Mouse (Mus musculus): ENCODE measurements at regions not wholly inside any gene's neighbourhood (a gene's known extent, or its start where the extent isn't known, plus 50 kb on each side); places are given as distances from the start of the nearest gene placed in this dataset.

DNA sequence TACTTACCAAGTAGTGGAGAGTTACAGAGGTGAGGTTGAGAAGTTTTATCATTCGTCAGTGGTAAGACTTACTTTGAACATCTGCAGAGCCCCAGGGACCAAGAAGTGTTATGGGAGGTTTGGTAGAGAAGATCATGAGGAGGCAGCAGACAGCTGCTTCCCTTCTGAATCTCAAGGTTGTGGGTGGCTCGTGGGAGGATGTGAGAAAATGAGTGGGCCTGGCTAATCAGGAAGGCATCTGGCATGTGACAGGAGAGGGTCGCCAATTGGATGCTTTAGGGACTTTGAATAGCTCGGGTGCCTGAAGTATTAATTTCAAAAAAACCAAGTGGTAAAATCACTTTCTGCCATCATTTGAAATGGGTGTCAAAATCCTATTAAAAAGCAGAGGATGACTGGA lies 258.9 kb downstream of the Sqor start:
- Histone ChIP-seq H3K4me1 (ENCODE audit: control insufficient read depth, insufficient read depth, low read length) (no peaks in the 10 kb centered on the region), H3K4me3 (replicated peaks; ENCODE audit: insufficient read depth, low read depth, low read length) (no peak overlapping the region), H3K27ac (ENCODE audit: insufficient read depth, low read length) (no peak overlapping the region), H3K27me3 (ENCODE audit: control insufficient read depth, insufficient read depth, low read length) (no peaks in the 10 kb centered on the region)
- DNase-seq = no peak
- no peak for TF ChIP-seq POLR2A (IDR thresholded peaks at IDR 0.05; ENCODE audit: borderline replicate concordance, insufficient read depth, low read length)
- TF ChIP-seq CTCF (IDR thresholded peaks at IDR 0.05; ENCODE audit: borderline replicate concordance, insufficient read depth, low read depth, low read length) = no peak
- 39% methylated on average over 4 of the region's 4 CpGs for WGBS

DNA sequence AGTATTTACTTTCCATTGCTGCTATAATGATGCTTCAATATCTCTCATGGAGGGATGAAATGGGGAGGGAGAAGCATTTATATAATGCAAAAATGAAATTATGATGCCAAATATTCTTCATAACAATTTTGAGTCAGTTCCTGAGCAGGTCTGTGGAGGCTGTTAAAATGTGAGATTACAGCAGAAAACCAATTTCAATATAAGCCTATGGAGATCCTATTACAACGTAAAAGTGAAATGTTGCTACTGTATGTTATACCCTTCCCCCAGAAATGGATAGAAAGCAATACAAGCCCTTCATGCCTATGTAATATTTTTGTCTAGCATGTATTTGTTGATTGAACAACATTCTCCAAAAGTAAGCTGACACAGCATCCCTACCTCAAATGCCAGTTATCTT lies 259.3 kb downstream of the Sqor start:
- 94% methylated on average over 1 of the region's 1 CpGs for WGBS
- Histone ChIP-seq H3K4me3 (replicated peaks; ENCODE audit: insufficient read depth, low read depth, low read length) (no peak overlapping the region), H3K27ac (ENCODE audit: insufficient read depth, low read length) (no peak overlapping the region), H3K27me3 (ENCODE audit: control insufficient read depth, insufficient read depth, low read length) (no peaks in the 10 kb centered on the region), H3K4me1 (ENCODE audit: control insufficient read depth, insufficient read depth, low read length) (no peaks in the 10 kb centered on the region)
- TF ChIP-seq CTCF (IDR thresholded peaks at IDR 0.05; ENCODE audit: borderline replicate concordance, insufficient read depth, low read depth, low read length) = no peak
- no peak for TF ChIP-seq POLR2A (IDR thresholded peaks at IDR 0.05; ENCODE audit: borderline replicate concordance, insufficient read depth, low read length)
- DNase-seq = no peak

DNA sequence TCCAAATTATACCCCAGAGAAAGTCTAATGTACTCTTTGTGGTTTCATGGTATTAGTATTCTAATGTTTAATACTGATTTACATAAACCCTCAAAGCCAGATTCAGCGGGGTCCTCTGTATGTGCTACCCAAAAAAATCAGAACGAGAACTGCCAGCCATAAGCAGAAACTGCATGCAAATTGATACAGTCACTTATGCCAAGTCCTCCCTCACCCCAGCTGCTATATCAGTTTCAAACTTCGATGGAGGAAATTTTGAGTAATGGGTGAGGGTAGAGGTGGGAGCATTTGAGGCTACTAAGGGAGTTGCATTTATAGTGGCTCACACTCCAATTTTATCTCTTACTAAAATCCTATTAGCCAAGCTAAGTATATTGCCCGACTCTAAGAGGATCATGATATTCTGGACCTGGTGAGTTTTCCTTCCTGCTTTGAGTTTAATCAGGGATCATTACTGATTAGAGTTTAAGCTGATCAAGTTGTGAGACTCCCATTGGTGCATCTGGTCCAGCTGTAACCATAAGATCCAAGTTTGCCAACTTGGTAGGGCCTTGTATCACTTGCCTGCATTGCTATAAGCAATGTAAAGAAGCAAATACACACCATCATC lies 260.0 kb downstream of the Sqor start:
- Histone ChIP-seq H3K4me3 (replicated peaks; ENCODE audit: insufficient read depth, low read depth, low read length) (no peak overlapping the region), H3K4me1 (ENCODE audit: control insufficient read depth, insufficient read depth, low read length) (no peaks in the 10 kb centered on the region), H3K27me3 (ENCODE audit: control insufficient read depth, insufficient read depth, low read length) (no peaks in the 10 kb centered on the region), H3K27ac (ENCODE audit: insufficient read depth, low read length) (no peak overlapping the region)
- DNase-seq = no peak
- no peak for TF ChIP-seq POLR2A (IDR thresholded peaks at IDR 0.05; ENCODE audit: borderline replicate concordance, insufficient read depth, low read length)
- TF ChIP-seq CTCF (IDR thresholded peaks at IDR 0.05; ENCODE audit: borderline replicate concordance, insufficient read depth, low read depth, low read length) = no peak
- 50% methylated on average over 4 of the region's 4 CpGs for WGBS

DNA sequence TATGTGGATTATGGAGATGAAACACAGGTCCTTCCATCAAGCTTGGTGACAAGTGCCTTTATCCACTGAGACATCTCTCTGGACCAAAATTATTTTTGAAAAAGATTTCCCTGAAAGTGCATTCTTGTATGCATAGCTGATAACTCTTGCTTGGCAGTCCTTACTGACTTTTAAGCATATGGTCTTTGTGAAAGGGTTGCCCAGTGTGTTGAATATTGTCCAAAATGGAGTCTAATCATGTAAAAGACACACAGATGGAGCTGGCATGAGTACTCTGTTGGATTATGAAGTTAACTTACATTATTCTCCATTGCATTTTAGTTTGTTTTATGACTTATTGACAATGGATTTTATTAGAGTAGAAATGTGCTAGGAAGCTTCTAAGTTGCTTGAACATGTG lies 282.3 kb downstream of the Sqor start:
- Histone ChIP-seq H3K27ac (ENCODE audit: insufficient read depth, low read length) (no peak overlapping the region), H3K27me3 (ENCODE audit: control insufficient read depth, insufficient read depth, low read length) (no peaks in the 10 kb centered on the region), H3K4me1 (ENCODE audit: control insufficient read depth, insufficient read depth, low read length) (no peaks in the 10 kb centered on the region), H3K4me3 (replicated peaks; ENCODE audit: insufficient read depth, low read depth, low read length) (no peak overlapping the region)
- TF ChIP-seq POLR2A (IDR thresholded peaks at IDR 0.05; ENCODE audit: borderline replicate concordance, insufficient read depth, low read length) = no peak
- TF ChIP-seq CTCF (IDR thresholded peaks at IDR 0.05; ENCODE audit: borderline replicate concordance, insufficient read depth, low read depth, low read length) = no peak
- DNase-seq = no peak

- DNase-seq = peak in 1 of 2 experiments; percentile 1
- no peaks in the 10 kb centered on the region for H3K27me3 ChIP-seq (ENCODE audit: control insufficient read depth, insufficient read depth, low read length)
- H3K4me1 ChIP-seq (ENCODE audit: control insufficient read depth, insufficient read depth, low read length) = no peaks in the 10 kb centered on the region
- H3K4me3 ChIP-seq (replicated peaks; ENCODE audit: insufficient read depth, low read depth, low read length) = no peak overlapping the region
- TF ChIP-seq CTCF (IDR thresholded peaks at IDR 0.05; ENCODE audit: borderline replicate concordance, insufficient read depth, low read depth, low read length) (no peak), POLR2A (IDR thresholded peaks at IDR 0.05; ENCODE audit: borderline replicate concordance, insufficient read depth, low read length) (no peak)
- WGBS = 89% methylated on average over 1 of the region's 1 CpGs
- H3K27ac ChIP-seq (ENCODE audit: insufficient read depth, low read length) = no peak overlapping the region
These were observed 299.6 kb downstream of the Sqor start for GRCm38 (mm10) chr2:123064648-123065047.

DNA sequence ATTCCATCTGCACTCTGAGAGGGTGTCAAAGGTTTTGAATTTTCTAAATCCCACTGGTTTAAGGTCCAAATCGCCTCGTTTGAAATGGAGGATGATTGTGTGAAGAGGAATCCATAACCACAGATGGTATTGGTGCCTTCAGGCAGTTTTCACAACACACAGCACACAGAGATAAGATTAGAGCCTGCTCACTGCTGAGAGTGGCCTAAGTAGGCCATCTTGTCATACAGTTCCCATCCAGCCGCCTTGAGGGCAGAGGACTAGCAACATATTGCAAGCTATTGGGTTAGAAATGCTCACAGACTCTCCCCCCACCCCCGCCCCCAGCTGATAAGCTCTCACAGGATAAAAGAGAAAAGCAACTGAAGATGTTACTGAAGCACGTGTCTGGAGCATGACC lies 303.8 kb downstream of the Sqor start:
- Histone ChIP-seq H3K27me3 (ENCODE audit: control insufficient read depth, insufficient read depth, low read length) (no peaks in the 10 kb centered on the region), H3K4me1 (ENCODE audit: control insufficient read depth, insufficient read depth, low read length) (no peaks in the 10 kb centered on the region), H3K4me3 (replicated peaks; ENCODE audit: insufficient read depth, low read depth, low read length) (no peak overlapping the region), H3K27ac (ENCODE audit: insufficient read depth, low read length) (no peak overlapping the region)
- WGBS = 54% methylated on average over 5 of the region's 5 CpGs
- no peak for TF ChIP-seq POLR2A (IDR thresholded peaks at IDR 0.05; ENCODE audit: borderline replicate concordance, insufficient read depth, low read length)
- TF ChIP-seq CTCF (IDR thresholded peaks at IDR 0.05; ENCODE audit: borderline replicate concordance, insufficient read depth, low read depth, low read length) = no peak
- peak; percentile 10 to 39 for DNase-seq

DNA sequence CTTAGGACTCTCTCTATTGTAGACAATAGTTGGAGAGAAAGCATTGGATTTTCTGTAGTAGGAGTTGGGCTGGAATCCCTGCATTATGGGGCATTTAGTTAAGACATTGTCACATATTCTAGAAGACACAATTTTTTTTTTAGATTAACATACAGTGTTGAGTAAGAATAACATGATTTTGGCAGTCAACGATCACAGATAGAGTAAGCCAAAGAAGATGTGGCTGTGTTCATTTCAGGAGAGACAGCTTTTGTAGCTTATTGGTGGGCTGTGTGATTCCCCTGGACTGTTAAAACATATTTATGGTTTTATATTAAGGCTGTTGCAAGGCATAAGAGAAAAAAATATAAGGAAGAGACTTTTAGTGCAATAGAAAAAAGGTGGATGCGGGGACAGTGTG lies 307.6 kb downstream of the Sqor start:
- no peak for DNase-seq
- 93% methylated on average over 2 of the region's 2 CpGs for WGBS
- Histone ChIP-seq H3K4me1 (ENCODE audit: control insufficient read depth, insufficient read depth, low read length) (no peaks in the 10 kb centered on the region), H3K27ac (ENCODE audit: insufficient read depth, low read length) (no peak overlapping the region), H3K4me3 (replicated peaks; ENCODE audit: insufficient read depth, low read depth, low read length) (no peak overlapping the region), H3K27me3 (ENCODE audit: control insufficient read depth, insufficient read depth, low read length) (no peaks in the 10 kb centered on the region)
- TF ChIP-seq POLR2A (IDR thresholded peaks at IDR 0.05; ENCODE audit: borderline replicate concordance, insufficient read depth, low read length) = no peak
- TF ChIP-seq CTCF (IDR thresholded peaks at IDR 0.05; ENCODE audit: borderline replicate concordance, insufficient read depth, low read depth, low read length) = no peak

- Histone ChIP-seq H3K4me1 (ENCODE audit: control insufficient read depth, insufficient read depth, low read length) (no peaks in the 10 kb centered on the region), H3K27ac (ENCODE audit: insufficient read depth, low read length) (no peak overlapping the region), H3K4me3 (replicated peaks; ENCODE audit: insufficient read depth, low read depth, low read length) (no peak overlapping the region), H3K27me3 (ENCODE audit: control insufficient read depth, insufficient read depth, low read length) (no peaks in the 10 kb centered on the region)
- WGBS = 31% methylated on average over 4 of the region's 4 CpGs
- no peak for DNase-seq
- TF ChIP-seq CTCF (IDR thresholded peaks at IDR 0.05; ENCODE audit: borderline replicate concordance, insufficient read depth, low read depth, low read length) (no peak), POLR2A (IDR thresholded peaks at IDR 0.05; ENCODE audit: borderline replicate concordance, insufficient read depth, low read length) (no peak)
These were observed 308.5 kb downstream of the Sqor start for GRCm38 (mm10) chr2:123073476-123074085.

All from cerebellum, adult 2 months (tissue).